In genomic region chr4:53217608-53218290, GRCm38 (mm10) we compare ENCODE assay signal across 8 mouse cellular contexts. TPM values are rescaled to one million over a fixed set of nuclear protein-coding genes. Genes with fewer than 3 reads are reported as not detected.
A peak's percentile ranks its signal among the peaks of the same experiment; 100 is the strongest.
DNase-seq lines count a peak whose midpoint lies in the region; ATAC-seq lines count a peak whose summit lies in the region.

No protein-coding gene starts in this region.

- peak overlapping the region; percentile 88 for H3K4me2 ChIP-seq in forebrain, embryonic 14.5 days (ENCODE audit: low read length)
- H3K4me2 ChIP-seq in liver, embryonic 16.5 days (ENCODE audit: low read depth, low read length): peak overlapping the region; percentile 60
- H3K4me2 ChIP-seq in neural tube, embryonic 12.5 days (replicated peaks): peak overlapping the region; percentile 88
- peak overlapping the region; percentile 90 for H3K4me2 ChIP-seq in stomach, embryonic 16.5 days (ENCODE audit: low read depth, low read length)

- peaks cover 21% of the 10 kb centered on the region for H3K4me1 ChIP-seq in forebrain, embryonic 14.5 days (ENCODE audit: control insufficient read depth, insufficient read depth, low read length)
- peaks cover 9% of the 10 kb centered on the region for H3K4me1 ChIP-seq in liver, embryonic 16.5 days (ENCODE audit: control insufficient read depth, low read depth, low read length)
- peaks cover 19% of the 10 kb centered on the region for H3K4me1 ChIP-seq in neural tube, embryonic 12.5 days
- H3K4me1 ChIP-seq in stomach, embryonic 16.5 days (ENCODE audit: control insufficient read depth, insufficient read depth, low read length): peaks cover 13% of the 10 kb centered on the region

- H3K27ac ChIP-seq in forebrain, embryonic 14.5 days (ENCODE audit: low read depth, low read length): peak overlapping the region; percentile 71
- H3K27ac ChIP-seq in liver, embryonic 16.5 days (ENCODE audit: low read length): peak overlapping the region; percentile 26; the same call in 1 of the 2 replicates
- H3K27ac ChIP-seq in neural tube, embryonic 12.5 days: peak overlapping the region; percentile 37; the same call in 1 of the 2 replicates
- H3K27ac ChIP-seq in stomach, embryonic 16.5 days (ENCODE audit: low read length): peak overlapping the region; percentile 73

- intact Hi-C loops in heart, postnatal 10 days (cut with DNase I): loop anchor here (2.0 to 5.0 kb wide), 3 partner anchors 21 to 120 kb away; partner anchors contain the start of gene Abca1

- no peaks in the 10 kb centered on the region for H3K9me3 ChIP-seq in forebrain, embryonic 14.5 days (replicated peaks; ENCODE audit: control insufficient read depth, low read length)
- H3K9me3 ChIP-seq in liver, embryonic 16.5 days (replicated peaks; ENCODE audit: control insufficient read depth, low read length): no peaks in the 10 kb centered on the region
- no peaks in the 10 kb centered on the region for H3K9me3 ChIP-seq in neural tube, embryonic 12.5 days
- H3K9me3 ChIP-seq in stomach, embryonic 16.5 days (replicated peaks; ENCODE audit: control insufficient read depth, low read length): no peaks in the 10 kb centered on the region

- peak overlapping the region; percentile 54 for H3K4me3 ChIP-seq in forebrain, embryonic 14.5 days (ENCODE audit: low read depth, low read length)
- H3K4me3 ChIP-seq in liver, embryonic 16.5 days (ENCODE audit: low read depth, low read length): peak overlapping the region; percentile 51
- H3K4me3 ChIP-seq in neural tube, embryonic 12.5 days: peak overlapping the region; percentile 55
- peak overlapping the region; percentile 62 for H3K4me3 ChIP-seq in stomach, embryonic 16.5 days (replicated peaks; ENCODE audit: low read length)

- ATAC-seq in forebrain, embryonic 14.5 days: peak; percentile 85
- ATAC-seq in liver, embryonic 16.5 days (ENCODE audit: low read depth): peak; percentile 89
- ATAC-seq in neural tube, embryonic 12.5 days (ENCODE audit: low FRiP score, low read depth): peak; percentile 92
- peak; percentile 91 for ATAC-seq in stomach, embryonic 16.5 days (ENCODE audit: insufficient read depth, low FRiP score)

- peak overlapping the region; percentile 68 for H3K9ac ChIP-seq in forebrain, embryonic 14.5 days (ENCODE audit: low read length)
- no peak overlapping the region for H3K9ac ChIP-seq in liver, embryonic 16.5 days (ENCODE audit: low read depth, low read length)
- H3K9ac ChIP-seq in neural tube, embryonic 12.5 days: peak overlapping the region; percentile 56
- H3K9ac ChIP-seq in stomach, embryonic 16.5 days (ENCODE audit: low read length): peak overlapping the region; percentile 77

- no peaks in the 10 kb centered on the region for H3K27me3 ChIP-seq in forebrain, embryonic 14.5 days (replicated peaks; ENCODE audit: control insufficient read depth, insufficient read depth, low read length)
- H3K27me3 ChIP-seq in liver, embryonic 16.5 days (ENCODE audit: control insufficient read depth, insufficient read depth, low read depth, low read length): no peaks in the 10 kb centered on the region; the same call in 1 of the 2 replicates
- H3K27me3 ChIP-seq in neural tube, embryonic 12.5 days (replicated peaks): no peaks in the 10 kb centered on the region
- no peaks in the 10 kb centered on the region for H3K27me3 ChIP-seq in stomach, embryonic 16.5 days (ENCODE audit: control insufficient read depth, insufficient read depth, low read length)

- peak; percentile 66 for DNase-seq in 3T3-L1 (ENCODE audit: low read depth, low spot score)
- DNase-seq in brain, adult 2 months (ENCODE audit: low read depth, low spot score): peak; percentile 90
- peak; percentile 87 for DNase-seq in forebrain, embryonic 14.5 days (ENCODE audit: low spot score)
- DNase-seq in heart, postnatal 10 days: peak; percentile 85 to 88
- peak; percentile 91 for DNase-seq in kidney, postnatal 36 days

- under 1% methylated on average over 38 of the region's 38 CpGs for WGBS in forebrain, embryonic 14.5 days
- under 1% methylated on average over 38 of the region's 38 CpGs for WGBS in liver, embryonic 16.5 days (ENCODE audit: insufficient replicate concordance)
- under 1% methylated on average over 38 of the region's 38 CpGs for WGBS in neural tube, embryonic 12.5 days
- under 1% methylated on average over 38 of the region's 38 CpGs for WGBS in stomach, embryonic 16.5 days

- H3K36me3 ChIP-seq in forebrain, embryonic 14.5 days (ENCODE audit: control insufficient read depth, insufficient read depth, low read length): no peaks in the 10 kb centered on the region
- no peaks in the 10 kb centered on the region for H3K36me3 ChIP-seq in liver, embryonic 16.5 days (ENCODE audit: control insufficient read depth, insufficient read depth)
- no peaks in the 10 kb centered on the region for H3K36me3 ChIP-seq in neural tube, embryonic 12.5 days
- no peaks in the 10 kb centered on the region for H3K36me3 ChIP-seq in stomach, embryonic 16.5 days (ENCODE audit: control insufficient read depth, insufficient read depth, low read length)

RNA-seq across cellular contexts. Expression of gene Abca1, which starts 58.1 kb away (rescaled TPM):
- 9.6 and 12.3 TPM in 2 replicates for polyA plus RNA-seq in forebrain, embryonic 14.5 days (2014; fragmentation: Nextera tagmentation; extraction: Ambion mirVana)
- total RNA-seq in heart, postnatal 10 days (2021): 10 to 100 TPM; 16.1 to 18.2 TPM
- 17.0 and 19.0 TPM in 2 replicates for polyA plus RNA-seq in liver, embryonic 16.5 days (2015; fragmentation: Nextera tagmentation; extraction: Ambion mirVana)
- polyA plus RNA-seq in neural tube, embryonic 12.5 days (2016; fragmentation: Nextera tagmentation; extraction: Ambion mirVana): 8.5 and 9.3 TPM in 2 replicates
- 4.9 and 6.1 TPM in 2 replicates for polyA plus RNA-seq in stomach, embryonic 16.5 days (2015; fragmentation: Nextera tagmentation; extraction: Ambion mirVana)

Comparison
In these comparisons a context has a peak if more than half of its experiments do, and no peak if none do; other contexts are left out.
1. Peak in every context shown above with its lines: DNase-seq, ATAC-seq, H3K4me3 ChIP-seq and H3K27ac ChIP-seq.